Mouse (Mus musculus): ENCODE measurements around the gene Sprr2f.

Gene Sprr2f

DNA sequence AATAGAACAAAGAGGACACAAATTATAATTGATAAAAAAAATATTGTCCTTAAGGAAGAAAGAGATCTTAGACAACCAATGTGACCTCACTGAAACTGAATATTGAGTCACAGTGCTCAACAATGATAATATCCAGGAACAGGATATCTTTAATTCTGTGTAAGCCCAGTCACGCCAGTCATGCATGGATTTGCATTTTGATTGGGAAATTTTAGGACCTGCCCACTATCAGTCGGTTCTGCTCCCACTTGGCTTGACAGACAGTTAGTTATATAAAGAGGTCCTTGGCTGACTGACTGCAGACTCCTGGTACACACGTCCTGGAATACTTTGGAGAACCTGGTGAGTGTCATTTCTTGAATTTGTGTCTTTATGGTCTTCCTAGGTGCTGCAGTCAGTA is at the start of gene Sprr2f:
Sprr2f (plus strand) TSS at position 301 of the 400 bp plus-strand sequence.
- no peak for DNase-seq (ENCODE audit: low spot score)

- DNase-seq (ENCODE audit: low spot score) = no peak
Measured at GRCm38 (mm10) chr3:92316320-92316719, 48.7 kb upstream of the Sprr2f start, which contains the start of gene Sprr2b. Gene Sprr2b (plus strand): TSS chr3:92316620.

DNA sequence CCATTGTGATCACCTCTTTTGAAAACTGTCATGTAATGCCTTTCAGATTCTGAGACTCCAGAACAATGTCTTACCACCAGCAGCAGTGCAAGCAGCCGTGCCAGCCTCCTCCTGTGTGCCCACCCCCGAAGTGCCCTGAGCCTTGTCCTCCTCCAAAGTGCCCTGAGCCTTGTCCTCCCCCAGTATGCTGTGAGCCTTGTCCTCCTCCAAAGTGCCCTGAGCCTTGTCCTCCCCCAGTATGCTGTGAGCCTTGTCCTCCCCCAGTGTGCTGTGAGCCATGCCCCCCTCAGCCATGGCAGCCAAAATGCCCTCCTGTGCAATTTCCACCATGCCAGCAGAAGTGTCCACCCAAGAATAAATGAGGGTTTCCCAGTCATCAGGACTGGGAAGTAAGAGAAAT is 47.6 kb upstream of the Sprr2f start:
- no peak for DNase-seq (ENCODE audit: low spot score)

- DNase-seq (ENCODE audit: low spot score) = no peak
Measured at GRCm38 (mm10) chr3:92336278-92336677, 28.7 kb upstream of the Sprr2f start.

DNA sequence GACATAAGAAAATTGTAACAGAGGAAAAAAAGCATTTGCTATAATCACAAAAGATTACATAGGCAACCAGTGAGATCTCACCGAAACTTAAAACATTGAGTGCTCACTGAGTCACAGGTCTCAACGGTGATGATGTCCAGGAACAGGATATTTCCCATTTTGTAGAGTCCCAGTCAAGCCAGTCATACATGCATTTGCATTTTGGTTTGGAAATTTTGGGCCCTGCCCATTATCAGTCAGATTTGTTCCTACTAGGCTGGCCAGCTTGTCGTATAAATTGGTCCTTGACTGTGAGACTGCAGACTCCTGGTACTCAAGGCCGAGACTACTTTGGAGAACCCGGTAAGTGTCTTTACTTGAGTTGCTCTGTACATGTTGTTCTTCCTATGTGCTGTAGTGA is 26.1 kb upstream of the Sprr2f start, which contains the start of gene Sprr2d:
Sprr2d (plus strand) TSS at position 301 of the 400 bp plus-strand sequence.
- no peak for DNase-seq (ENCODE audit: low spot score)

- DNase-seq (ENCODE audit: low spot score) = no peak
Measured at GRCm38 (mm10) chr3:92351843-92352242, 13.1 kb upstream of the Sprr2f start, which contains the start of gene Sprr2e. Gene Sprr2e (plus strand): TSS chr3:92352143.

- no peak for DNase-seq (ENCODE audit: low spot score)
Measured at GRCm38 (mm10) chr3:92361619-92362018, 3.4 kb upstream of the Sprr2f start.

DNA sequence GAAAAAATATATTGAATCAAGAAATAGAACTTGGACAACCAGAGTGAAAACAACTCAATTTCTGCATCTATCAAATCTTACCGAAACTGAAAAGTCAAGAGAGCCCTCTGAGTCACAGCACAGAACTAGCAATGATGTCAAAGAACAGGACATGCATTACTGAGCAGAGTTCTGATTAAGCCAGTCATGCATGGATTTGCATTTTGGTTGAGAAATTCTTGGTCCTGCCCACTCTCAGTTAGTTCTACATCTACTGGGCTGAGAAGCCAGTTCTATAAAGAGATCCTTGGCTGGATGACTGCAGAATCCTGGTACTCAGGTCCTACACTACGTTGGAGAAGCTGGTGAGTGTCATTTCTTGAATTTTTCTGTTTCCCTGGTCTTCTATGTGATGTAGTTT is 8.6 kb downstream of the Sprr2f start:
- no peak for DNase-seq (ENCODE audit: low spot score)

DNA sequence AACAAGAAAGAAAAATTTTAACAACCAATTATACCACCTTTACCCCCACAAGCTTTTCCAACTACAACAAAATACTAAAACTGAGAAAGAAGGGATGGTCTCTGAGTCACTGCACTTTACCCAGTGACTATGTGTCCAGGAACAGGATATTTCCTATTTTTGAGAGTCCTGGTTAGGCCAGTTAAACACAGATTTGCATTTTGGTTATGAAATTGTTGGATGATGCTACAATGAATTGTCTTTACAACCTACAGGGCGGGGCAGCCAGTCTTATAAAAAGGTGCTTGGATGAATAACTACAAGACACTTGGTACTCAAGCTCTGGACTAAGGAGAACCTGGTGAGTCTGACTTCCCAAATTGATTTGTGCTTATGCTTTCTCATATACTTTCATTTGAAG is 20.4 kb downstream of the Sprr2f start, which contains the start of gene Sprr2h:
Sprr2h (plus strand) TSS at position 301 of the 400 bp plus-strand sequence.
- no peak for DNase-seq (ENCODE audit: low spot score)

GRCm38 (mm10) chr3:92394301-92394700 is 29.3 kb downstream of the Sprr2f start:
- no peak for DNase-seq (ENCODE audit: low spot score)

GRCm38 (mm10) chr3:92407691-92408090 is 42.7 kb downstream of the Sprr2f start, which contains the start of gene Sprr2i:
Gene Sprr2i (plus strand): TSS chr3:92407991.
- no peak for DNase-seq (ENCODE audit: low spot score)
